Mouse (Mus musculus) left cerebral cortex, postnatal 4 days (tissue): ENCODE measurements around the gene Cdk10. TPM values are rescaled to one million over a fixed set of nuclear protein-coding genes. Genes with fewer than 3 reads are reported as not detected.
"Not testable (repeated sequence)": the region's sequence is repeated elsewhere in the genome, so short reads cannot be mapped to it uniquely, and the experiment has no call there.

ENCODE experiments used
- DNase-seq: peaks from one replicate; pipeline ENCODE4 v3.0.0-alpha.2; 2022
- intact Hi-C: fragments of 180-260 bp; cut with DNase I; formaldehyde crosslinking; loops from one replicate; pipeline ENCODE4 v1.15.1; 2025
- total RNA-seq, 2 experiments: library from RNA; stranded (reverse); gene quantifications; 2 replicates each; pipeline ENCODE4 v1.2.3; 2021

Gene Cdk10
- 10 to 100 TPM; 84.6 to 91.6 TPM for total RNA-seq

DNA sequence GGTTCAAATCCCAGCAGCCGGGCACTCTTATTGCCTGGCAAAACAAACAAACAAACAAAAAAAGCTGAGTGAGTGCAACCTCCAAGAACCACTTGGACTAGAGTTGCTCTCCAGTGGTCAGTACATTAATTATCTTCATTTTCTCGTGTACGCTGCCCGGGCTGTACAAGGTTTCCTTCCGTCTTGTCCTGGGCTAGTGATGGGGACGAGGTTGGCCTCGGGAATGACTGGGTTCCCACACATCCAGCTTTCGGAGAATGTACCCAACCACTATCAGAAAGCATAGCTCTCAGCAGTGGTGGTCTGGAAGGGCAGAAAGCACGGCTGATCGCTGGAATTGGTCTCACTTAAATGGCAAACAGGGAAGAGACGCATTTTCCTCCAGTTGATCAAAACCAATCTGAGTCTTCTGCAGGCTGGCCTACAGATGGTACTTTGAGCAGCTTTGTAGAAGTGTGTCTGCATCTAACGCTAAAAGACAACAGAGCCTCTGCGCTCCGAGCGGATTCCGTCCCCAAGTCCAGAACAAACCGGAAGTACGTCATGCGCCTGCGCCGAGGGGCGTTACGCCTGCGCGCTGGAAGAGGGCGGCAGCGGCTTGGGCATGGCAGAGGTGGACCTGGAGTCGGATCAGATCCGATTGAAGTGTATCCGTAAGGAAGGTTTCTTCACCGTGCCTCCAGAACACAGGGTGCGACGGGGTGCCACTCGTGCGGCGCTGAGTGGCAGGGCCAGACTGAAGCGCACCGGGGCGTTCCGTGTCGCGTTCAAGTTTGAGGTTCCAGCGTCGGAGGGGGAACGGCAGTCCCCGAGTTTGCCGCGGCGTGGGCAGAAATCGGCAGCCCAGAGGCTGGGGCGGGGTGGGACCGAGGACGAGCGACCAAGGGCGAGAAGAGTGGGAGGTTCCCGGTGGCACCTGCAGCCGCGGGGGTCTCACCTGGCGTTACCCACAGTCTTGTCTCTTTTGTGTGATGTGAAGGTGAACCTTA, at the start of gene Cdk10:
TSS of gene Cdk10 (plus strand) at position 565 of the 989 bp plus-strand sequence.
- intact Hi-C loops: no loop called here
- DNase-seq: peak; percentile 92

DNA sequence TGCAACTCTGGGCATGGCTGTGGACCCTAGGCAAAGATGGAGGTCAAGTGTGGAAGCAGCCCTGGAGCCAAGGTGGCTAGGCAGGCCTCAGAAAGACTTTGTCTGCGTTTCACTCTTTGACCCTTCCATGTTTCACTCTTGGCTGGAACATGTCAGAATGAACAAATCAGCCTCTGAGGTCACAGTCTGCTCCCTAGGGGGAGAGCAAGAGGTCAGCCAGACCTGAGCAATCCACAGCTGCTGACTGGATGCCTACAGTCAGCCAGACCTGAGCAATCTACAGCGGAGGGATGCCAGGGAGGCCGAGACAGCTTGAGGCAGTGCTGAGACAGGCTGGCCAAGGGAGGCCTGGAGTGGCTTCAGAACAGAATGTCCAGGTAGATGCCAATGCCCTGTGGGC, 43.3 kb upstream of the Cdk10 start:
- intact Hi-C loops: no loop called here
- DNase-seq: no peak

DNA sequence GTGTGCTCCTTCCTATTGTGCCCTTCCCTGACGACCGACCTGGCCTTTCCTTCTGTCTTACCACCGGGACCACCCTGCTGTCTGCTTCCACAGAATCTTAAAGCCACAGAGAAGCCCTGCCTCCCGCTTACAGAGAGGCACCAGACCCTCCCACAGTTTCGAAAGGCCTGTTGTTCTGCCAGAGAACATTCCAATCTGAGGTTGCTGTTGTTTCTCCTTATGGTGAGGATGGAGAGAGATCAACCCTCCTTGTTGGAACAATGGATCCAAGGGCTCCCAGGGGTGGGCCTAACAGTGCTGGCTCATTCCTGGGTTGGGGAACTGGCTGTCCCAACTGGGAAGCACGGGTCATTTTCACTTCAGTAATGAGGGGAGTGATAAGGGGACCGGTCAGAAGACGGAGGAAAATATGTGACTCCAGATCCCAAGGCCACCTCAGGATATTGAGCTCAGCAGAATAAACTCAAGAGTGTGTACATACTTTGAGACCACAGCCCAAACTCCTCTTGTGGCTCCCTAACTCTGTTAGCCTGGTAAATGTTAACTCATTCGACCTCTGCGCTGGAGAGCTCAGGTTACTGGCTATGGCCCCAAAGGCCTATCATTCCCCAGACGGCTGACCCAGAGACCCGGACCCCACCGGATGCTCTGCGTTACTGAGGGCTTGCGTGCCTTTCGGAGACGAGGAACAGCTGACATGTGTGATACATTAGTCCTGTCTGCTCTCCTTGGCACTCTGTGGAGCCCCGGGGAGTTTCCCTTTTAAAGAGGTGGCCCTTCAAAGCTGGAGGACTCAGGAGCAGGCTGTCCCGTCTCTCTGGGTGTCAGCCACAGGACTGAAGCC, 38.9 kb upstream of the Cdk10 start, which contains the start of gene Dpep1:
TSS of gene Dpep1 (plus strand) at position 677 of the 844 bp plus-strand sequence.
- intact Hi-C loops: no loop called here

DNA sequence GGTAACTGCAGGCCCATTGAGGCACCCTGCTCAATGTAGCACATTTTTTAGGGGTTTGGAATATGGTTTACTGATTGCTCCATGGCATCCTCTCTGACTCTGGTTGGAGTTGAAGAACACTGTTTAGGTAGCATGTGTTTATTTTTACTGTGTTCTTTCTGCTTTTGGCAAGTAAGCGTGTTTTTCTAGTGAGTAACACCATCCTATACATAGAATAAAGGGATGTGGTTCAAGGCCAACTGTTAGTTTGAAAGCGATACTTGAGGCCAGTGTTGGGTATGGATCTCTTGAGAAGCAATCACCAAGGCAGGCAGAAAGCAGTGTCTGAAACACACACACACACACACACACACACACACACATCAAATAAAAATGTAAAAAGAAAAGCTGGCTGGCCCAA, 36.6 kb upstream of the Cdk10 start:
- intact Hi-C loops: no loop called here
- DNase-seq: no peak

More for the DNA sequence above, 38.9 kb upstream of the Cdk10 start, which contains the start of gene Dpep1:
- DNase-seq: no peak

DNA sequence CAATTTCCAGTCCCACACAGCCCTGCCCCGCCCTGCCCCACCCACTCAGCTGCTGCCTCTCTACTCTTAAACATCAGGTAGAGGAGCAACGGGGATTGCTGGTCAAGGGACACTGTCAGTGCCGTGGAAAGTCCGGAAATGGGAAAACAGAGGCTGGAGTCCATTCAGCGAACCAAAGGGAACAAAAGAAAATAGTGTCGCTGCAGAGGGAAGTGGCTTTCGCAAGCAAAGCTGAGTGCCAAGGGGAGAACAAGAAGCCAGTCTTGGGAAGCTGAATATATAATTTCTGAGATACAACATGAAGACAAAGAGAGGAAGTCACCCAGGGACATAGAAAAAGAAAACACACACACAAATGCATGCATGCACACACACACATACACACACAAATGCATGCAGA, 35.8 kb upstream of the Cdk10 start:
- intact Hi-C loops: no loop called here
- no peak for DNase-seq

DNA sequence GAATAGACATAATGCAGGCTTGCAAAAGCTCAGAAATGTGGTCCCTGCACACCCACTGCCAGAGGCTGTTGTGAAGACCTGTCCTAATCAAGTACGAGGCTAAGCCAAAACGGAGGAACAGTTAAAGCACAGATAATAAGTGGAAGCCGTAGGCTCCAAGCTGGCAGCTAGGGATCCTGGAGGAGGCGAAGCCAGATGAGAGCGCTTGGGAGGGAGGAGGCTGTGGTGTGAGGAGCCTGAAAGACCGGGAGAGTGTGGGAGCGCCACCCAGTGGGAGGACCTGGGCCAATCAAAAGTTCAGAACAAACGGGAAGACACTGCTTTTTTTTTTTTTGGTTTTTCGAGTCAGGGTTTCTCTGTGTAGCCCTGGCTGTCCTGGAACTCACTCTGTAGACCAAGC, 34.0 kb upstream of the Cdk10 start:
- peak; percentile 78 for DNase-seq
- intact Hi-C loops: no loop called here

DNA sequence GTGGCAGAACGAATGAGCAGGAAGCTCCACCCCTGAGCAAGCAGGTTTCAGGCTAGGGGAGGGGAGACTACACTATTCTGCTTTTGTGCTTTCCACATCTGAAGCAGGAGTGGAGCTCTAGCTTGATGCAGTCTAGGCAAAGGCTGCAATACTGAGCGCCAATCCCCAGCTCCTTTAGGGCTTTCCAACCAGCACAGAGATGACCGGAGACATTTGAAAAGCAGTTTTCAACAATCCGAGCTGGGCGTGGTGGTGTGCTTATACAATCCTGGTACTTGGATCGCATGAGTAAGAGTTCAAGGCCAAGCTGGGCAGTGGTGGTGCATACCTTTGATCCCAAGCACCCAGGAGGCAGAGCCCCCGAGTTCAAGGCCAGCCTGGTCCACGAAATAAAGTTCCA, 32.7 kb upstream of the Cdk10 start:
- DNase-seq: no peak
- intact Hi-C loops: no loop called here

DNA sequence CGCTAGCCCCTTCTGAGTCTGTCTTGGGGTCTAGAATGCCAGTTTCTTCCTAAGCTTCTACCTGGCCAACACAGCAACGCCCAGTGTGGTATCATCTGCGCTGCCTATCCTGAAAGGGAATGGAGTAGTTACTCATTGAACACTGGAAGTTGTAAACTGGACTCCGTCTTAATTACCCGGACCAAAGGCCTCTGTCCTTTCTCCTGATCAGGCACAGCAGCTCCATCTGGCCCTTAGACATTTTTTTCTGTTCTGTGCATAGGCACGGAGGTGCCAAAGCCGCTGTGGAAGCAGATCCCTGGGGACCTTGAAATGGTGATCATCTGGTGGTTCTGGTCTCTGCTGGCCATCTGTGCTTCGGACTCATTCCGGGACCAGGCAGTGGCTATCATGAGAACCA, 30.9 kb upstream of the Cdk10 start:
- intact Hi-C loops: no loop called here

DNA sequence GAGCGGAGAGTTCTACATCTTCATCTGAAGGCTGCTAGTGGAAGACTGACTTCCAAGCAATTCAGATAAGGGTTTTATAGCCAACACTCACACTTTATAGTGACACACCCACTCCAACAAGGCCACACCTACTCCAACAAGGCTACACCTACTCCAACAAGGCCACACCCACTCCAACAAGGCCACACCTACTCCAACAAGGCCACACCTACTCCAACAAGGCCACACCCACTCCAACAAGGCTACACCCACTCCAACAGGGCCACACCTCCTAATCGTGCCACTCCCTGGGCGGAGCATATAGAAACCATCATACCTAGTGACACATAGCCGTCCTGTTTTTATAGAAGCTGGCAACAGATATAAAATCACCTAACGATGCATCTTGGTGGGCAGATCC, 27.6 kb upstream of the Cdk10 start:
- intact Hi-C loops: not testable (repeated sequence)

More for the DNA sequence above, 30.9 kb upstream of the Cdk10 start:
- no peak for DNase-seq

DNA sequence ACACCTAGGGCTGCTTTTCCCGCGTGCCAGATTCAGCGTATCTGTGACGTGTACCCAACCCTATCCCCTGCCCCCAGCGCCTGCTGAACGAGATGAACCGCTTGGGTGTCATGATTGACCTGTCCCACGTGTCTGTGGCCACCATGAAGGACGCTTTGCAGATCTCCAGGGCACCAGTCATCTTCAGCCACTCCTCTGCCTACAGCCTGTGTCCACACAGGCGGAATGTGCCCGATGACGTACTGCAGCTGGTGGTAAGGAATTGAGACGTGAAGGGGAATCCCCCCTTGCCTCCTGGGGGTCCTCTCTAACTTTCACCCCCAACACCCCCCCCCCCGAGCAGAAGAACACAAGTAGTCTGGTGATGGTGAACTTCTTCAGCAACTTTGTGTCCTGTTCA, 24.8 kb upstream of the Cdk10 start:
- intact Hi-C loops: loop anchor here (5.0 kb wide), 1 partner anchor 93 kb away; no protein-coding TSS in a partner anchor
- no peak for DNase-seq

More for the DNA sequence above, 27.6 kb upstream of the Cdk10 start:
- DNase-seq: not testable (repeated sequence)

DNA sequence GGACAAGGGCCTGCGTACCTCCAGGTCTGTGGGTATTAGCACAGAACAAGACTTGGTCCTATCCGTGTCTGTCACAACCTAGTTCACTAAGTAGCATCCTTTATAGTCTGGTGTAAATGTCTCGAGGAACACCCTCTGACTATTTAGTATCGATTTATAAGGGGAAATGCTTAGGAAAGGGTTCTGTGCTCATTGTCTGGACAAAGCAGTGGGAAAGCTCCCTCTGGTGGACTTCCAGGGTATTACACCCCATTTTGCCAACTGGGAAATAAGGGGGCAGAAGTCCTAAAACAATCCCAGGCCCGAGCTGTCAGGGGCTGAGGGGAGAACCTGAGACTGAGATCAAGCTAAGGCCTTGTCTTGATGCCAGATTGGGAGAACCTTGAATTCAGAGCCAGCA, 22.4 kb upstream of the Cdk10 start:
- intact Hi-C loops: loop anchor here (5.0 kb wide), 1 partner anchor 95 kb away; no protein-coding TSS in a partner anchor
- DNase-seq: peak; percentile 80

DNA sequence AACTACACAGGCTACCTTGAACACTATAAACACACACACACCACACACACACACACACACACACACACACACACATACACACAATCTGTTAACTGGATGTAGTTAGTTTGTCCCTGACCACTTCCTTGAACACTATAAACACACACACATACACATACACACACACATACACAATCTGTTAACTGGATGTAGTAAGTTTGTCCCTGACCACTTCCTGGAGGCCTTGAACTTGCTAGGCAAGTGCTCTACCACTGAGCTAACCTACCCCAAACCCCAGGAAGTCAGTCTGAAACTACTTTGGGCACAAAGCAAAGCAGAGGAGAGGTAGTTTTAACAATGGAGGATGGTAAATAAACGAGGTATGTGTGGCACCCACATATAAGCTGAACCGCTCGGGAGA, 21.1 kb upstream of the Cdk10 start:
- DNase-seq: no peak
- intact Hi-C loops: loop anchor here (5.0 kb wide), 1 partner anchor 96 kb away; no protein-coding TSS in a partner anchor

DNA sequence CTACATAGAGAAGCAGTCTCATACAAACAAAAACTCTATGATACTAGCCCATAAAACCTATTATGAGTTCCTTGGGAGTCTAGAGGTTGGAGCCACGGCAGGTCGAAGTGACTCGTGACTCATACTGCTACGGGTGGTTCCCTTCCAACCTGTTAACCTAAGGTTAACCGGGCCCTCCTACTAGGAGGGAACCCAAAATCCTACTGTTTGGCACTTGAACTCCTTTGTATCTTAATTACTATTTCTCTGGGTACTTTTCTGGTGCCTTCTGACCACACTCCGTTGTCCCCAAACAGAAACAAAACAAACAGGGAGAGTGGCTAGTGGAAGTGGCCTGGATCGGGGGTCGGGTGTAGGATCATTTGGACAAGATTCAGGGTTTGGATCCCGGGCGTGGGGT, 12.8 kb upstream of the Cdk10 start:
- intact Hi-C loops: no loop called here
- no peak for DNase-seq

DNA sequence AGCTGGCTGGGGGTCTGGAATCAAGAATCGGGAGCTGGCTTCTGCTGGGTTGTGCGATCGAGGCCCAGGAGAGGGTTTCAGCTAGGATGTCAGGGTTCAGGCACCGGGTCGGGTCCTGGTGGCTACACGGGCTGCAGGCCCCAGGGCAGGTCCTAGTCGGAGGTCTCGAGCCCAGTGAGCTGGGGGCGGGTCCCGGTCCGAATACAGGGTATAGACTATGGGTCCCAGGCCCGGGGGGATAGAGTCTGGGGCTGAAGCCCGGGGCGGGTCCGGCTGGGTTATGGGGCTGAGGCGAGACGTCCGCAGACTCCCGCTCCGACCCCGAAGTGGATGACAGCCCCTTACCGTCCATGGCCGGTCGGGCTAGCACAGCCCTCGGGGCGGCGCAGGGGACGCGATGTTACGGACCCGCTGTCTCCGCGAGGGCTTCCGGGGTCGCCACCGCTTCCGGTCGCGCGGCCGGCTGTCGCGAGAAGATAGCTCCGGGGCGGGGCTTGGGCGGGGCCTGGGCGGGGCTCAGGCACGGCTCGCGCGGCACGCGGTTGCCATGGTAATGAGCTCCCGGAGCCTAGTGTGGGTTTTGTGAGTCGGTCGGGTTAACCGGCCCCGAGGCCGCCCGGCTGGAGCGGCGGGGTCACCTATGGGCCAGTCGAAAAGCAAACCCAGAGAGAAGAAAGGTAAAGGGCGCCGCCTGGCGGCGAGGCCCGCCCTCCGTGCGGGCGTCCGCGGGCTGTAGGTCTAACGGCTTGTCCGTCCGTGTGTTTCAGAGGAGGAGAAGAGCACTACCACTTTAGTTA, 12.1 kb upstream of the Cdk10 start, which contains the start of the genes Chmp1a and Spata33:
TSS of gene Chmp1a (minus strand) at position 443 of the 797 bp plus-strand sequence.
TSS of gene Spata33 (plus strand) at position 512 of the 797 bp plus-strand sequence.
- DNase-seq: peak; percentile 95
- intact Hi-C loops: no loop called here

DNA sequence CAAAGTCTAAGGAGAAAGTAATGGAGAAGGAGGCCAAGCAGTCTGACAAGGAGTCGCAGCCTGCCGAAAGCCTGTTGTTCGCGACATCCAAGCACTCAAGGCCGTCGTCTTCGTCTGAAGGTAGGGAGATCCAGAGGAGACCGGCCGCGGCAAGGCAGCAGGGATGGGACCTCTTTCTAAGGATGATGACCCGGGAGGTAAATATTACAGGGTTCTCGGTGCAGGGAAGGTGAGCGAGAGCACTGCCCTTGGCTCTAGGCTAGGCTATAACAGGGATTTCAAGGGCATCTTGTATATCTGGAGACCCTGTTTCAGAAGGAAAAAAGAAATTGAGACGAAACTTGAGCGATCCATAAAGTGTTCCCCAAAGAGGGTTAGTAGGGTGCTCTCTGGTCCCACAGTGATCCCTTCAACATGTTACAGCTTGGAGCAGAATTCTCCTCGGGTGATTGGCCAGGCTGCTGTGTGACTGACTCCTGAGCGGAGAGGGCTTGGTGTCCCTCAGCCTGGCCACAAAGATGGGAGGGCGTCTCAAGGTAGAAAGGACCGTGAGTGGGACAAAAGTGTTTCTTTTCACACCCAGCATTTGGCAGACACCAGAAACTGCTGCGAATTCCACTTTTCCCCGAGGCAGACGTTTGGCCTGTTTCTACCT, 11.4 kb upstream of the Cdk10 start:
- no peak for DNase-seq
- intact Hi-C loops: no loop called here

DNA sequence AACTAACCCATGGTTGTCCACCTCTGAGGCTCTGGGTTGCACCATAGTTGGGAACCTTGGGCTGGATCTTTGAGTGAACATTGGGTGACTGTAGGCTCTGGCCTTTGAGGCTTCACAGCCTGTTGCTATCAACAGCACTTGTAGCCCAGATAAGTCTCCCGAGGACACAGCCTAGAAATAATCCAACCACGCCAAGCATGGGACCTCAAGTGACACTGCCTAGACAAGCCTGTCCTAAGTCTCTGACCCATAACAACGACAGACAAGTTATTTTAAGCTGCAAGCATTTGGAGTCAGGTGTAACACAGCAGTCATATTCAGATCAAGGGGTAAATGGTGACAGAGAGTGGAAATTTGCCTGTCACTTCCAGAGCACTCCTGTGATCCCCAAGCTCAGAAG, 9.2 kb upstream of the Cdk10 start:
- intact Hi-C loops: no loop called here
- no peak for DNase-seq

DNA sequence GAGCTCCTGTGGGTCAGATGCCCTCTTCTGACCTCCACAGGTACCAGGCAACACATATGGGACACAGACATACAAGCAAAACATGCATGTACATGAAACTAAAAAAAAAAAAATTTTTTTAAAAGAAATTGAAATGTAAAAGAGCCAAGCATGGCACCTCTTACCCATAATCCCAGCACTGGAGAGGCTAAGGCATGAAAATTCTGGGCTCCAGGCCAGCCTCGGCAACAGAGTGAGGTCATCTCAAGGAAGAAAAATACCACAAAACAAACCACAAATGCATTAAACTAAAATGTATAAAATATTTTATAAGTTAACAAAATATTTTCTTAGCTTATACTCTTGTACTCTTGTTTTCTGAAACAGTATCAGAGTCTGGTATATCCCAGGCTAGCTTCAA, 3.7 kb upstream of the Cdk10 start:
- intact Hi-C loops: no loop called here
- DNase-seq: no peak

DNA sequence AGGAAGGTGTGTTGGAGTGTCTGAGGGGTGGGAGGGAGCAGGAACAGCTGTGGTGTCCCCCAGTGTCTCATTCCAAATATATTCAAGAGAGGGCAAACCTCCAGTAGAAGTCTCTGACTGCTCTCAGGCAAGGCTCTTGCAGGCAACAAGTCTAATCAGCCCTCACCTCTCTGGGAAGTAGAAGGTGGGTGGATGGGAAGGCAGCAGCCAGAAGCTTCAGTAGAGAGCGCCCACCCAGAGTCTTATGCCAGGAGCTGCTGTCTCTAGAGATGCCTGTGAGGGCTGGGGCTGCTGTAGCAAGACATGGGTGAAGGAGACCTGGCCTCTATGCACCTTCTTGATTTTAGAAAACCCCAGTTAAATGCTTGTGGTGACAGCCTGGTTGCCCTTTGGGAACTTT, 3.8 kb downstream of the Cdk10 start:
- intact Hi-C loops: no loop called here
- no peak for DNase-seq

DNA sequence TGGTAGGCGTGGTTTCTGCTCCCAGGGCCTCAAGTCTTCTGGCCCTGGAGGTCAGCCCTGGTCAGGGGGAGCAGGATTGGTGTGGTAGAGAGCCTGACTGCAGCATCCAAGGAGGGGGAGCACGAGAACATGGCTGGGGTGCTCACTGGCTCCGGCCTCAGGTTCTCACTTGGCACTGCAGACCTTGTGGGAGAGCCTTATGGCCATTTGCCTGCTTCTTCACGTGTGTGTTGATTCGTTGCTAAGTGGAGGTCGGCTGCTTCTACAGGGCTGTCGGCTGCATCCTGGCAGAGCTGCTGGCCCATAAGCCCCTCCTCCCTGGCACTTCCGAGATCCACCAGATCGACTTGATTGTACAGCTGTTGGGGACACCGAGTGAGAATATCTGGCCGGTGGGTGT, 5.7 kb downstream of the Cdk10 start:
- intact Hi-C loops, DNase-seq: not testable (repeated sequence)

DNA sequence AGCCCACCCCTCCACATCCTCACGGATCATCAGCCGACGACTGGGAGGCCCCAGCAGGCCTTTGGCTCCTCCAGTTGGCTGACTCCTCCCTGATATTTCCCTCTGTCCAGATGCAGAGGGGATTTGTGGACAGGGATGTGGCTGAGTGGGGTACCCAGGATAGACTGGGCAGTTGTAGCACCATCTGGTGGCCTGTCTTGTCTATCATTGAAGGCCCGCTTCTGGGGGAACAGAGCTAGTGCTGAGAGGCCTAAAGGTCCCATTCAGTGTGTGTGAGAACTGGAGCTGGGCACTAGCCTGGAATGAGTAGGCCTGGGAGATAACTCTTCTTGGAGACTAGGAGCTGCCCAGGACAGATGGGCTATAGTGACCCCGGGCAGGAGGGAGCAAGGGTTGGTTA, 7.1 kb downstream of the Cdk10 start:
- no peak for DNase-seq
- intact Hi-C loops: no loop called here
